Mouse (Mus musculus): ENCODE measurements around the gene Tgm4. TPM values are rescaled to one million over a fixed set of nuclear protein-coding genes. Genes with fewer than 3 reads are reported as not detected.

The Tgm4 gene
- polyA plus RNA-seq, 1 experiment: 0.36 TPM

- WGBS: 99% methylated on average over 16 of the region's 16 CpGs
- H3K4me3 ChIP-seq (ENCODE audit: control insufficient read depth, insufficient read depth, low read length): no peak overlapping the region
- H3K27ac ChIP-seq (ENCODE audit: control insufficient read depth, insufficient read depth, low read length): no peak overlapping the region
- DNase-seq: no peak
- H3K36me3 ChIP-seq (ENCODE audit: control insufficient read depth, insufficient read depth, low read length): peaks cover 30% of the 10 kb centered on the region
- TF ChIP-seq CTCF (IDR thresholded peaks at IDR 0.05; ENCODE audit: borderline replicate concordance, control insufficient read depth, extremely low read depth, insufficient read depth, low read length, poor library complexity): no peak
- no peaks in the 10 kb centered on the region for H3K4me1 ChIP-seq (replicated peaks; ENCODE audit: control insufficient read depth, insufficient read depth, low read length)
- no peaks in the 10 kb centered on the region for H3K27me3 ChIP-seq (ENCODE audit: control insufficient read depth, insufficient read depth, low read length)
These were observed 65.3 kb downstream of the Tgm4 start for GRCm38 (mm10) chr9:123099631-123100455.

- H3K4me3 ChIP-seq (ENCODE audit: control insufficient read depth, insufficient read depth, low read length): no peak overlapping the region
- H3K27ac ChIP-seq (ENCODE audit: control insufficient read depth, insufficient read depth, low read length): no peak overlapping the region
- no peak for TF ChIP-seq CTCF (IDR thresholded peaks at IDR 0.05; ENCODE audit: borderline replicate concordance, control insufficient read depth, extremely low read depth, insufficient read depth, low read length, poor library complexity)
- no peak for TF ChIP-seq POLR2A (IDR thresholded peaks at IDR 0.05; ENCODE audit: control insufficient read depth, extremely low read depth, insufficient read depth, low read length, poor library complexity)
- H3K27me3 ChIP-seq (ENCODE audit: control insufficient read depth, insufficient read depth, low read length): no peaks in the 10 kb centered on the region
- no peaks in the 10 kb centered on the region for H3K4me1 ChIP-seq (replicated peaks; ENCODE audit: control insufficient read depth, insufficient read depth, low read length)
- peaks cover 14% of the 10 kb centered on the region for H3K36me3 ChIP-seq (ENCODE audit: control insufficient read depth, insufficient read depth, low read length)
- DNase-seq: no peak
These were observed 68.9 kb downstream of the Tgm4 start for GRCm38 (mm10) chr9:123103425-123103824.

- H3K4me1 ChIP-seq (replicated peaks; ENCODE audit: control insufficient read depth, insufficient read depth, low read length): no peaks in the 10 kb centered on the region
- TF ChIP-seq CTCF (IDR thresholded peaks at IDR 0.05; ENCODE audit: borderline replicate concordance, control insufficient read depth, extremely low read depth, insufficient read depth, low read length, poor library complexity) (no peak), POLR2A (IDR thresholded peaks at IDR 0.05; ENCODE audit: control insufficient read depth, extremely low read depth, insufficient read depth, low read length, poor library complexity) (no peak)
- DNase-seq: no peak
- peaks cover 6% of the 10 kb centered on the region; the same call in 1 of the 2 replicates for H3K36me3 ChIP-seq (ENCODE audit: control insufficient read depth, insufficient read depth, low read length)
- no peak overlapping the region for H3K4me3 ChIP-seq (ENCODE audit: control insufficient read depth, insufficient read depth, low read length)
- no peaks in the 10 kb centered on the region for H3K27me3 ChIP-seq (ENCODE audit: control insufficient read depth, insufficient read depth, low read length)
- no peak overlapping the region for H3K27ac ChIP-seq (ENCODE audit: control insufficient read depth, insufficient read depth, low read length)
These were observed 69.8 kb downstream of the Tgm4 start for GRCm38 (mm10) chr9:123104362-123104761.

GRCm38 (mm10) chr9:123107186-123107585, 72.7 kb downstream of the Tgm4 start:
- H3K4me1 ChIP-seq (replicated peaks; ENCODE audit: control insufficient read depth, insufficient read depth, low read length): no peaks in the 10 kb centered on the region
- no peak for DNase-seq

GRCm38 (mm10) chr9:123109188-123109587, 74.7 kb downstream of the Tgm4 start:
- Histone ChIP-seq H3K4me3 (ENCODE audit: control insufficient read depth, insufficient read depth, low read length) (no peak overlapping the region), H3K27ac (ENCODE audit: control insufficient read depth, insufficient read depth, low read length) (no peak overlapping the region), H3K36me3 (ENCODE audit: control insufficient read depth, insufficient read depth, low read length) (no peaks in the 10 kb centered on the region), H3K27me3 (ENCODE audit: control insufficient read depth, insufficient read depth, low read length) (no peaks in the 10 kb centered on the region), H3K4me1 (replicated peaks; ENCODE audit: control insufficient read depth, insufficient read depth, low read length) (peaks cover 10% of the 10 kb centered on the region)
- WGBS: 93% methylated on average over 7 of the region's 7 CpGs
- DNase-seq: no peak
- TF ChIP-seq CTCF (IDR thresholded peaks at IDR 0.05; ENCODE audit: borderline replicate concordance, control insufficient read depth, extremely low read depth, insufficient read depth, low read length, poor library complexity) (no peak), POLR2A (IDR thresholded peaks at IDR 0.05; ENCODE audit: control insufficient read depth, extremely low read depth, insufficient read depth, low read length, poor library complexity) (no peak)

More at GRCm38 (mm10) chr9:123107186-123107585, 72.7 kb downstream of the Tgm4 start:
- H3K36me3 ChIP-seq (ENCODE audit: control insufficient read depth, insufficient read depth, low read length): no peaks in the 10 kb centered on the region
- H3K4me3 ChIP-seq (ENCODE audit: control insufficient read depth, insufficient read depth, low read length): no peak overlapping the region
- TF ChIP-seq POLR2A (IDR thresholded peaks at IDR 0.05; ENCODE audit: control insufficient read depth, extremely low read depth, insufficient read depth, low read length, poor library complexity): no peak
- no peak for TF ChIP-seq CTCF (IDR thresholded peaks at IDR 0.05; ENCODE audit: borderline replicate concordance, control insufficient read depth, extremely low read depth, insufficient read depth, low read length, poor library complexity)
- WGBS: 97% methylated on average over 4 of the region's 4 CpGs
- H3K27me3 ChIP-seq (ENCODE audit: control insufficient read depth, insufficient read depth, low read length): no peaks in the 10 kb centered on the region
- H3K27ac ChIP-seq (ENCODE audit: control insufficient read depth, insufficient read depth, low read length): no peak overlapping the region

GRCm38 (mm10) chr9:123111751-123112221, 77.3 kb downstream of the Tgm4 start:
- peak; percentile 8 for DNase-seq
- Histone ChIP-seq H3K36me3 (ENCODE audit: control insufficient read depth, insufficient read depth, low read length) (no peaks in the 10 kb centered on the region), H3K27me3 (ENCODE audit: control insufficient read depth, insufficient read depth, low read length) (no peaks in the 10 kb centered on the region), H3K4me3 (ENCODE audit: control insufficient read depth, insufficient read depth, low read length) (no peak overlapping the region), H3K27ac (ENCODE audit: control insufficient read depth, insufficient read depth, low read length) (no peak overlapping the region), H3K4me1 (replicated peaks; ENCODE audit: control insufficient read depth, insufficient read depth, low read length) (peaks cover 10% of the 10 kb centered on the region)
- WGBS: 47% methylated on average over 8 of the region's 8 CpGs
- TF ChIP-seq CTCF (IDR thresholded peaks at IDR 0.05; ENCODE audit: borderline replicate concordance, control insufficient read depth, extremely low read depth, insufficient read depth, low read length, poor library complexity) (no peak), POLR2A (IDR thresholded peaks at IDR 0.05; ENCODE audit: control insufficient read depth, extremely low read depth, insufficient read depth, low read length, poor library complexity) (no peak)

Data from thymus, adult 2 months (tissue).